Mouse (Mus musculus) limb, embryonic 14.5 days (tissue): ENCODE data around the gene Smim15. TPM values are rescaled to one million over a fixed set of nuclear protein-coding genes. Genes with fewer than 3 reads are reported as not detected.

Experiments used
- ATAC-seq: fragments of 200-750 bp; cut with Nextera tagmentation; 2 replicates; pipeline ENCODE4 v1.8.0; 2017; ENCODE audit warnings: low read depth, moderate number of reproducible peaks, moderate TSS enrichment; ENCODE audit not compliant: low FRiP score
- DNase-seq: peaks from one replicate; pipeline ENCODE4 v3.0.0-alpha.2; 2015; ENCODE audit warnings: low spot score
- H3K27ac ChIP-seq: fragments of 300-500 bp; sonication (generic); replicated peaks from 2 replicates; pipeline ENCODE4 v1.5.1; 2014; ENCODE audit warnings: low read depth, mild to moderate bottlenecking, low read length, moderate library complexity, mixed read lengths
- H3K27me3 ChIP-seq: fragments of 300-500 bp; sonication (generic); 2 replicates; pipeline ENCODE4 v1.6.1; 2014; ENCODE audit warnings: low read length, mixed read lengths; ENCODE audit not compliant: control insufficient read depth, insufficient read depth
- H3K36me3 ChIP-seq: fragments of 300-500 bp; sonication (generic); 2 replicates; pipeline ENCODE4 v1.6.1; 2014; ENCODE audit warnings: mild to moderate bottlenecking, low read length, moderate library complexity, mixed read lengths; ENCODE audit not compliant: control insufficient read depth, insufficient read depth
- H3K4me1 ChIP-seq: fragments of 300-500 bp; sonication (generic); 2 replicates; pipeline ENCODE4 v1.6.1; 2014; ENCODE audit warnings: antibody characterized with exemption, low read length, mixed read lengths; ENCODE audit not compliant: control insufficient read depth, insufficient read depth
- H3K4me2 ChIP-seq: fragments of 300-500 bp; sonication (generic); replicated peaks from 2 replicates; pipeline ENCODE4 v1.6.1; 2014; ENCODE audit warnings: low read depth, mild to moderate bottlenecking, low read length, moderate library complexity; ENCODE audit not compliant: severe bottlenecking
- H3K4me3 ChIP-seq: fragments of 300-500 bp; sonication (generic); replicated peaks from 2 replicates; pipeline ENCODE4 v1.5.1; 2014; ENCODE audit warnings: low read length
- H3K9ac ChIP-seq: fragments of 300-500 bp; sonication (generic); 2 replicates; pipeline ENCODE4 v1.6.1; 2014; ENCODE audit warnings: mild to moderate bottlenecking, low read depth, low read length, moderate library complexity; ENCODE audit not compliant: severe bottlenecking
- H3K9me3 ChIP-seq: fragments of 300-500 bp; sonication (generic); 2 replicates; pipeline ENCODE4 v1.6.1; 2016; ENCODE audit warnings: low read length; ENCODE audit not compliant: control insufficient read depth
- POLR2A ChIP-seq: fragments of 200-500 bp; IDR thresholded peaks from 2 replicates; pipeline ENCODE4 v1.8.0; 2012; ENCODE audit warnings: inconsistent platforms, mild to moderate bottlenecking, moderate library complexity, borderline replicate concordance; ENCODE audit not compliant: insufficient read depth, insufficient read length; ENCODE audit errors: extremely low read depth
- WGBS: fragments of 180-500 bp; shearing (Covaris S2); extraction: QIAGEN DNeasy Blood & Tissue Kit; methylation state at CpG from one replicate; pipeline ENCODE4 v1.1.7; 2014; 5-methylcytosine and 5-hydroxymethylcytosine counted together
- polyA plus RNA-seq, 2 experiments: library from polyadenylated mRNA; depleted of rRNA in 1 of 2; stranded (reverse) in 1 of 2; unstranded in 1 of 2; fragments of >200 nt; fragmentation: Nextera tagmentation in 1 of 2; extraction: Ambion mirVana in 1 of 2; gene quantifications; 2 replicates each; pipeline versions ENCODE4 v1.2.1 to v1.2.3; 2012 to 2014

Smim15 gene
- polyA plus RNA-seq, 2 experiments, result 48.1 to 50.3 TPM

DNA sequence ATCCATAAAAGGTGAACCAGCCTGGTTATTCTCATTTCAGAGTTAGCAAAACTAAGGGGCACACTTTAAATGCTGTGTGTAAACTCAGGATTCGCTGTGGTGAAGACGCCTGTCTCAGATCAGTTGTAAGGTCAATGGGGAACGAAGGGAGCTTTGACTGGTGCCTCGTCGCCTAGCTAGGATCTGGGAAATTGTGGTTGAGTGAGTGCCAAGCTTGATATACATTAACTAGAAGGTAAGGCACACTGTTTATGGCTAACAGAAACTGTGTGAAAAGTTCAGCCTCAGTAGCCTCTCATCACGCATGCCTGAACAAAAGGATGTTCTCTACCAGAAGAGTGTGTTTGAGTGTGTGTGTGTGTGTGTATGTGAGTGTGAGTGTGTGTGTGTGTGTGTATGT lies 30.4 kb upstream of the Smim15 start:
- Histone ChIP-seq H3K27me3 (no peaks in the 10 kb centered on the region), H3K4me3 (no peak overlapping the region), H3K9ac (no peak overlapping the region), H3K4me2 (no peak overlapping the region), H3K36me3 (no peaks in the 10 kb centered on the region), H3K27ac (no peak overlapping the region), H3K4me1 (no peaks in the 10 kb centered on the region), H3K9me3 (no peaks in the 10 kb centered on the region)
- TF ChIP-seq POLR2A, result no peak
- WGBS, result 72% methylated on average over 6 of the region's 6 CpGs
- DNase-seq (no peak), ATAC-seq (no peak)

GRCm38 (mm10) chr13:108015166-108015565 lies 29.1 kb upstream of the Smim15 start:
- Histone ChIP-seq H3K4me2 (no peak overlapping the region), H3K27me3 (no peaks in the 10 kb centered on the region), H3K4me1 (no peaks in the 10 kb centered on the region), H3K27ac (no peak overlapping the region), H3K4me3 (no peak overlapping the region), H3K36me3 (no peaks in the 10 kb centered on the region), H3K9ac (no peak overlapping the region), H3K9me3 (no peaks in the 10 kb centered on the region)
- 75% methylated on average over 6 of the region's 6 CpGs for WGBS
- DNase-seq (no peak), ATAC-seq (no peak)
- TF ChIP-seq POLR2A, result no peak

DNA sequence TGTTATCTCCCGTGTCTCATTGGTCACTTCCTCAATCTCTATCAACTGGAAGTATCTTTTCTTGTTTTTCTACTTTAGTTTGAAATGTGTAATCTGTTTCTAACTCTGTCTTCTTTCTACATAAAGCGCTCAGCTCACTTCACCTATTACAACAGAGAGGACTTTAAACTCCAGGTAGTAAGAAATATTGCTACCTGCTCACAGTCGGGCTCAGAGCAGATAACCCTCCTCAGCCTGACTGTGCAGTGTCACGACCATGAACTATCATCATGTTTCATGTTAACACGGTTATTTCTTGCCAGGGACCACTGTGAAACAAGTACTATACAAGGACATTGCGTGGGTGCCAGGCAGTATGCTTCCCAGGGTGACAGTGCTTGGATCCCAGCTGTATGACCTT lies 26.9 kb upstream of the Smim15 start:
- 77% methylated on average over 6 of the region's 6 CpGs for WGBS
- no peak overlapping the region for H3K4me2 ChIP-seq
- no peaks in the 10 kb centered on the region for H3K4me1 ChIP-seq
- no peaks in the 10 kb centered on the region for H3K36me3 ChIP-seq
- ATAC-seq (no peak), DNase-seq (no peak)
- TF ChIP-seq POLR2A, result no peak
- H3K9me3 ChIP-seq, result no peaks in the 10 kb centered on the region
- H3K27me3 ChIP-seq, result no peaks in the 10 kb centered on the region
- no peak overlapping the region for H3K27ac ChIP-seq
- H3K9ac ChIP-seq, result no peak overlapping the region
- no peak overlapping the region for H3K4me3 ChIP-seq

DNA sequence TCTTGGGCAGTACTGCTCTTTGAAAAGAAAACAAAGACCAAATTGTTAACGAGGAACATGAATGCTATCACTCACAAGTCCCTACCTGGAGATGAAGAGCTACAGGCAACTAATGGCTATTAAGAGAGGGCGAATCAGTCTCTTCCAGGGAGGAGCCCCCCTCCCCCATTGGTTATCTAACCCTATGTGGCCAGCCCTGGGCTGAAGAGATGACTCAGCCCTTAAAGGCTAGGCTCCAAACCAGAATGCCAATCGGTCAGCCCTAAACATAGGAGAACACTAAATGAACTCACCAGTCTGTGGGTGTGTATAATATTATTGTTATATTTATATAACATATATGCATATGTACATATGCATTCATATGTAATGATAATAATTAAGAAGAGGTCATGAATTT lies 18.4 kb upstream of the Smim15 start:
- no peak overlapping the region for H3K4me3 ChIP-seq
- H3K4me2 ChIP-seq, result no peak overlapping the region
- no peak for DNase-seq

DNA sequence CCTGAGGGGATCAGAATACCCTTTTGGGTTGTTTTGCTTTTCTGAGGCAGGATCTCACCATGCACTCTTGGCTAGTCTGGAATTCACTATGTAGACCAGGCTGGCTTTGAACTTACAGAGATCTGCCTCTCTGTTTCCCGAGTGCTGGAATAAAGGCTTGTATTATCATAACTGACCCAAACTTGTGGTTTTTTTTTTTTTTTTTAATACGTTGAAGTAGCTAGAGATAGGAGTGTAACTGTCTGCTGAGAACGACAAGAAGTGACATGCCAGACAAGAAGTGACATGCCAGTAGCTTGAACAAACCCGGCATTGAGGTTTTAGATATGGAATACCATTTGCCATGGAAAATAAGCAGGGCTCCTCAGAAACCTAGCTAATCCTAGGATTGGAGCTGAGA lies 11.5 kb upstream of the Smim15 start:
- Histone ChIP-seq H3K4me2 (no peak overlapping the region), H3K36me3 (no peaks in the 10 kb centered on the region), H3K9ac (no peak overlapping the region), H3K9me3 (no peaks in the 10 kb centered on the region), H3K27ac (no peak overlapping the region), H3K27me3 (no peaks in the 10 kb centered on the region), H3K4me1 (no peaks in the 10 kb centered on the region), H3K4me3 (no peak overlapping the region)
- TF ChIP-seq POLR2A, result no peak
- WGBS, result 88% methylated on average over 4 of the region's 4 CpGs
- DNase-seq (no peak), ATAC-seq (no peak)

More for the DNA sequence above, 18.4 kb upstream of the Smim15 start:
- no peak for ATAC-seq
- Histone ChIP-seq H3K4me1 (no peaks in the 10 kb centered on the region), H3K9me3 (no peaks in the 10 kb centered on the region), H3K27ac (no peak overlapping the region), H3K27me3 (no peaks in the 10 kb centered on the region), H3K9ac (no peak overlapping the region), H3K36me3 (no peaks in the 10 kb centered on the region)
- WGBS, result 73% methylated on average over 3 of the region's 3 CpGs
- TF ChIP-seq POLR2A, result no peak

GRCm38 (mm10) chr13:108039375-108039774 lies 4.9 kb upstream of the Smim15 start:
- no peak overlapping the region for H3K9ac ChIP-seq
- no peak overlapping the region for H3K27ac ChIP-seq
- no peak overlapping the region for H3K4me2 ChIP-seq
- H3K4me3 ChIP-seq, result no peak overlapping the region
- no peak for TF ChIP-seq POLR2A
- no peaks in the 10 kb centered on the region for H3K36me3 ChIP-seq
- DNase-seq, result no peak
- no peaks in the 10 kb centered on the region for H3K27me3 ChIP-seq
- H3K9me3 ChIP-seq, result no peaks in the 10 kb centered on the region
- WGBS, result 58% methylated on average over 6 of the region's 6 CpGs
- peaks cover 12% of the 10 kb centered on the region; the same call in 1 of the 2 replicates for H3K4me1 ChIP-seq
- ATAC-seq, result no peak
